Mouse (Mus musculus) hindbrain, embryonic 11.5 days (tissue): ENCODE data around the gene Gnb1. TPM values are rescaled to one million over a fixed set of nuclear protein-coding genes. Genes with fewer than 3 reads are reported as not detected.
A peak's percentile ranks its signal among the peaks of the same experiment; 100 is the strongest.

Source experiments
- ATAC-seq: fragments of 200-750 bp; cut with Nextera tagmentation; 2 replicates; pipeline ENCODE4 v1.8.0; 2017; ENCODE audit warnings: mild to moderate bottlenecking, moderate TSS enrichment, moderate library complexity; ENCODE audit not compliant: low FRiP score
- DNase-seq: peaks from one replicate; pipeline ENCODE4 v3.0.0-alpha.2; 2015; ENCODE audit warnings: low spot score
- H3K27ac ChIP-seq: fragments of 300-500 bp; sonication (generic); 2 replicates; pipeline ENCODE4 v1.5.1; 2014; ENCODE audit warnings: mild to moderate bottlenecking, low read depth, low read length
- H3K27me3 ChIP-seq: fragments of 300-500 bp; sonication (generic); 2 replicates; pipeline ENCODE4 v1.6.1; 2014; ENCODE audit warnings: mild to moderate bottlenecking, low read length, moderate library complexity, mixed read lengths; ENCODE audit not compliant: control insufficient read depth, insufficient read depth
- H3K36me3 ChIP-seq: fragments of 300-500 bp; sonication (generic); 2 replicates; pipeline ENCODE4 v1.6.1; 2014; ENCODE audit warnings: mild to moderate bottlenecking, low read length, moderate library complexity, mixed read lengths; ENCODE audit not compliant: control insufficient read depth, insufficient read depth
- H3K4me1 ChIP-seq: fragments of 300-500 bp; sonication (generic); replicated peaks from 2 replicates; pipeline ENCODE4 v1.6.1; 2014; ENCODE audit warnings: low read length, mixed read lengths; ENCODE audit not compliant: control insufficient read depth, insufficient read depth
- H3K4me2 ChIP-seq: fragments of 300-500 bp; sonication (generic); replicated peaks from 2 replicates; pipeline ENCODE4 v1.6.1; 2014; ENCODE audit warnings: mild to moderate bottlenecking, low read depth, low read length
- H3K4me3 ChIP-seq: fragments of 300-500 bp; sonication (generic); 2 replicates; pipeline ENCODE4 v1.5.1; 2014; ENCODE audit warnings: low read depth, low read length
- H3K9ac ChIP-seq: fragments of 300-500 bp; sonication (generic); 2 replicates; pipeline ENCODE4 v1.6.1; 2014; ENCODE audit warnings: low read depth, low read length
- H3K9me3 ChIP-seq: fragments of 300-500 bp; sonication (generic); 2 replicates; pipeline ENCODE4 v1.6.1; 2016; ENCODE audit warnings: low read length; ENCODE audit not compliant: control insufficient read depth
- WGBS: fragments of 180-500 bp; shearing (Covaris S2); extraction: QIAGEN DNeasy Blood & Tissue Kit; methylation state at CpG from one replicate; pipeline ENCODE4 v1.1.7; 2014; 5-methylcytosine and 5-hydroxymethylcytosine counted together
- polyA plus RNA-seq: library from polyadenylated mRNA; unstranded; fragments of >200 nt; fragmentation: Nextera tagmentation; extraction: Ambion mirVana; gene quantifications from 2 replicates; pipeline ENCODE4 v1.2.1, GENCODE M21; 2014

The Gnb1 gene
- polyA plus RNA-seq, 1 experiment from 2014 or later: 832 TPM

DNA sequence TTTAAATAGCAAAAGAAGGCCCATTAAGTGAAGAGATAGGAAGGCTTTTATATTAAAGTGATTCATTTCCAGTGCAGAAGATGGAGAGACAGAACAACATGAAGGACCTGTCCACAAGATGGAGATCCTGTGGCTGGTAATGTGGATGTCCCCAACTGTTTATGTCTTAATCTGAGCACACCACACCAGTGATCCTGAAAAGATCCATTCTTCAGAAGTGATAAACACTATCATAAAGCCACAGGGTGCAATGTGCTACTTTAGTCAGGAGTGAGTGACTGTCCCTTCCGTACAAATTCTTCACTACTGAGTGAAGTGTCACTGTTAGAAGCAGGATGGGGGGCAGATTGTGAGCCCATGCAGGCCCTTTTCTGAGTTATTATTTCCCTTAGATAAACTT, 111.6 kb downstream of the Gnb1 start:
- no peak overlapping the region for H3K27ac ChIP-seq
- H3K4me3 ChIP-seq: peak overlapping the region; percentile 89
- 0 out of 2 replicates have a peak overlapping the region, but pooled peaks have one; percentile 17 for H3K9ac ChIP-seq

GRCm38 (mm10) chr4:155603801-155604200, 112.6 kb downstream of the Gnb1 start:
- 93% methylated on average over 6 of the region's 6 CpGs for WGBS
- H3K9me3 ChIP-seq: no peaks in the 10 kb centered on the region
- H3K27me3 ChIP-seq: no peaks in the 10 kb centered on the region
- ATAC-seq (no peak), DNase-seq (no peak)
- H3K4me2 ChIP-seq: no peak overlapping the region
- H3K27ac ChIP-seq: no peak overlapping the region
- H3K36me3 ChIP-seq: no peaks in the 10 kb centered on the region
- 0 out of 2 replicates have a peak, but pooled peaks cover 3% of the 10 kb centered on the region for H3K4me1 ChIP-seq
- no peak overlapping the region for H3K9ac ChIP-seq
- H3K4me3 ChIP-seq: no peak overlapping the region

More for the DNA sequence above, 111.6 kb downstream of the Gnb1 start:
- no peak for ATAC-seq
- H3K36me3 ChIP-seq: no peaks in the 10 kb centered on the region
- no peak for DNase-seq
- 94% methylated on average over 1 of the region's 1 CpGs for WGBS
- no peaks in the 10 kb centered on the region for H3K9me3 ChIP-seq
- H3K4me2 ChIP-seq: peak overlapping the region; percentile 85; the same call in 1 of the 2 replicates
- no peaks in the 10 kb centered on the region for H3K27me3 ChIP-seq
- H3K4me1 ChIP-seq: 0 out of 2 replicates have a peak, but pooled peaks cover 3% of the 10 kb centered on the region

DNA sequence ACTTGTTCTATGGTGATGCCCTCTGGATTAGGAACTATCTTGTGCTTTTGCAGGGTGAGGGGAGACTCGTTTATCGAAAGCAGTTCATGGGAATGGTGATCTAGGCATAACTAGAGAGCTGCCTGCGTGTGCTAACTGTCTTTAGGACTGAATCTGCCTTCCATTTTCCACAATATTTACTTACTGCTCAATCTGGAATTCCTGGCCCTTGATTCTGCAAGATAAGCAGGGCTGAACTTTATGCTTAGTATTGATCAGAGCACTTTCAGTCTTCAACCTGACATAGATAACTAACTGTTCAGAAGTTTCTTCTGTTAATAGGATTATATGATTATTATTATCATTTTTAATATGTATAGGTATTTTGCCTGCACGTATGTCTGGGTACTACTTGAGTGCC, 114.0 kb downstream of the Gnb1 start:
- H3K4me2 ChIP-seq: no peak overlapping the region
- H3K27ac ChIP-seq: no peak overlapping the region
- no peak for DNase-seq
- no peak overlapping the region for H3K9ac ChIP-seq
- no peak overlapping the region for H3K4me3 ChIP-seq
- H3K36me3 ChIP-seq: peaks cover 4% of the 10 kb centered on the region; the same call in 1 of the 2 replicates
- 88% methylated on average over 4 of the region's 4 CpGs for WGBS
- ATAC-seq: no peak
- H3K4me1 ChIP-seq: 0 out of 2 replicates have a peak, but pooled peaks cover 3% of the 10 kb centered on the region
- no peaks in the 10 kb centered on the region for H3K27me3 ChIP-seq
- no peaks in the 10 kb centered on the region for H3K9me3 ChIP-seq

GRCm38 (mm10) chr4:155606825-155607224, 115.7 kb downstream of the Gnb1 start:
- no peak overlapping the region for H3K4me3 ChIP-seq
- H3K36me3 ChIP-seq: peaks cover 6% of the 10 kb centered on the region; the same call in 1 of the 2 replicates
- H3K27me3 ChIP-seq: no peaks in the 10 kb centered on the region
- H3K4me2 ChIP-seq: no peak overlapping the region
- no peaks in the 10 kb centered on the region for H3K9me3 ChIP-seq
- 75% methylated on average over 2 of the region's 2 CpGs for WGBS
- 0 out of 2 replicates have a peak, but pooled peaks cover 3% of the 10 kb centered on the region for H3K4me1 ChIP-seq
- DNase-seq (no peak), ATAC-seq (no peak)
- no peak overlapping the region for H3K9ac ChIP-seq
- no peak overlapping the region for H3K27ac ChIP-seq

Other genes starting within 250 kb of the Gnb1 start
- gene Faap20, start 241.6 kb upstream of the Gnb1 start, polyA plus RNA-seq: 99.0 and 99.3 TPM in 2 replicates
- gene Prkcz, start 130.0 kb upstream of the Gnb1 start, polyA plus RNA-seq: 18.3 and 19.6 TPM in 2 replicates
- gene Gabrd, start 93.2 kb upstream of the Gnb1 start, polyA plus RNA-seq: not detected in 2 replicates
- 5.4 and 6.8 TPM in 2 replicates for gene Cfap74, start 82.2 kb upstream of the Gnb1 start, polyA plus RNA-seq
- gene Tmem52, start 22.2 kb upstream of the Gnb1 start, polyA plus RNA-seq: 0.37 TPM in 1 of 2 replicates, not detected in the other
- 94.6 and 103 TPM in 2 replicates for gene Nadk, start 71.0 kb downstream of the Gnb1 start, polyA plus RNA-seq
- gene Slc35e2, start 110.1 kb downstream of the Gnb1 start, polyA plus RNA-seq: 17.0 and 18.1 TPM in 2 replicates
- 74.1 and 77.6 TPM in 2 replicates for gene Cdk11b, start 133.5 kb downstream of the Gnb1 start, polyA plus RNA-seq
- not detected in 2 replicates for gene Gm10563, start 154.0 kb downstream of the Gnb1 start, polyA plus RNA-seq
- gene Mmp23, start 162.0 kb downstream of the Gnb1 start, polyA plus RNA-seq: 2.6 and 3.1 TPM in 2 replicates
- 9.9 and 12.5 TPM in 2 replicates for gene Mib2, start 177.8 kb downstream of the Gnb1 start, polyA plus RNA-seq
- gene Fndc10, start 203.0 kb downstream of the Gnb1 start, polyA plus RNA-seq: 1.6 and 1.8 TPM in 2 replicates
- 165 and 168 TPM in 2 replicates for gene Ssu72, start 213.4 kb downstream of the Gnb1 start, polyA plus RNA-seq
- gene Tmem240, start 243.4 kb downstream of the Gnb1 start, polyA plus RNA-seq: 0.73 and 0.91 TPM in 2 replicates